Mouse (Mus musculus) CH12.LX (cell line): ENCODE results near the gene Zfp74. TPM values are rescaled to one million over a fixed set of nuclear protein-coding genes. Genes with fewer than 3 reads are reported as not detected.

Experiments
- DNase-seq: peaks from one replicate; pipeline ENCODE4 v3.0.0-alpha.2; 2013; ENCODE audit errors: extremely low read depth
- H3K27ac ChIP-seq: 2 replicates; pipeline ENCODE4 v1.5.1; 2012; ENCODE audit warnings: low read depth, mild to moderate bottlenecking, control low read depth, moderate library complexity; ENCODE audit not compliant: insufficient read depth
- H3K27me3 ChIP-seq: replicated peaks from 2 replicates; pipeline ENCODE3; 2012; ENCODE audit warnings: inconsistent platforms
- H3K36me3 ChIP-seq, 2 experiments: replicated peaks in 1 of 2; 2 replicates each; pipeline versions ENCODE3 to v1.6.1; 2012; ENCODE audit warnings: inconsistent platforms in 1 of 2, low read length in 1 of 2, mild to moderate bottlenecking in 1 of 2, mixed read lengths in 1 of 2, moderate library complexity in 1 of 2; ENCODE audit not compliant: control insufficient read depth in 1 of 2, insufficient read depth in 1 of 2
- H3K4me1 ChIP-seq, 2 experiments: 2 replicates each; pipeline ENCODE4 v1.6.1; 2012; ENCODE audit warnings: inconsistent platforms in 1 of 2, moderate library complexity in 1 of 2; ENCODE audit not compliant: insufficient read depth in 2 of 2, control insufficient read depth in 1 of 2
- H3K4me2 ChIP-seq: 2 replicates; pipeline ENCODE4 v1.6.1; 2012; ENCODE audit warnings: low read depth, mild to moderate bottlenecking, control low read depth; ENCODE audit not compliant: poor library complexity, insufficient read depth, severe bottlenecking
- H3K4me3 ChIP-seq, 3 experiments: fragments of 150-350 bp in 1 of 3; sonication (generic) in 1 of 3; replicated peaks in 1 of 3; 2 replicates each; pipeline versions ENCODE3 to v1.5.1; 2011 to 2012; ENCODE audit warnings: low read depth in 2 of 3, low read length in 2 of 3, mild to moderate bottlenecking in 2 of 3, moderate library complexity in 2 of 3, control low read depth in 1 of 3, improper control_type of control experiment in 1 of 3, inconsistent platforms in 1 of 3, mixed read lengths in 1 of 3; ENCODE audit not compliant: poor library complexity in 1 of 3
- H3K79me2 ChIP-seq: replicated peaks from 2 replicates; pipeline ENCODE4 v1.6.1; 2012; ENCODE audit warnings: mild to moderate bottlenecking, moderate library complexity; ENCODE audit not compliant: control insufficient read depth, poor library complexity, insufficient read depth, severe bottlenecking; ENCODE audit errors: extremely low read depth
- H3K9ac ChIP-seq: 2 replicates; pipeline ENCODE4 v1.6.1; 2012; ENCODE audit warnings: low read depth, mild to moderate bottlenecking, control low read depth, moderate library complexity; ENCODE audit not compliant: insufficient read depth
- H3K9me3 ChIP-seq: replicated peaks from 2 replicates; pipeline ENCODE3; 2012; ENCODE audit warnings: low read length, inconsistent platforms, mixed read lengths
- CHD2 ChIP-seq: IDR thresholded peaks from 2 replicates; pipeline ENCODE4 v1.6.1; 2011; ENCODE audit warnings: low read length, improper control_type of control experiment
- CTCF ChIP-seq, 2 experiments: IDR thresholded peaks in 1 of 2; conservative IDR thresholded peaks in 1 of 2; 2 replicates each; pipeline ENCODE4 v1.5.1; 2011 to 2012; ENCODE audit warnings: low read depth in 2 of 2, low read length in 2 of 2, improper control_type of control experiment in 1 of 2, inconsistent platforms in 1 of 2, mild to moderate bottlenecking in 1 of 2, moderate library complexity in 1 of 2
- ELF1 ChIP-seq: IDR thresholded peaks from 2 replicates; pipeline ENCODE4 v1.6.1; 2014; ENCODE audit warnings: low read depth, mild to moderate bottlenecking, inconsistent platforms, low read length, improper control_type of control experiment
- HCFC1 ChIP-seq: IDR thresholded peaks from 2 replicates; pipeline ENCODE4 v1.6.1; 2012; ENCODE audit warnings: low read depth, mild to moderate bottlenecking, inconsistent platforms, low read length, improper control_type of control experiment
- JUN ChIP-seq: IDR thresholded peaks from 2 replicates; pipeline ENCODE4 v1.6.1; 2011; ENCODE audit warnings: low read depth, mild to moderate bottlenecking, low read length, improper control_type of control experiment, moderate library complexity; ENCODE audit not compliant: insufficient read depth
- KAT2A ChIP-seq: IDR thresholded peaks from 2 replicates; pipeline ENCODE4 v1.6.1; 2012; ENCODE audit warnings: low read length, improper control_type of control experiment, inconsistent platforms; ENCODE audit not compliant: insufficient replicate concordance
- MAFK ChIP-seq: IDR thresholded peaks from 2 replicates; pipeline ENCODE4 v1.6.1; 2011; ENCODE audit warnings: low read length, improper control_type of control experiment; ENCODE audit not compliant: insufficient replicate concordance
- MAX ChIP-seq: IDR thresholded peaks from 2 replicates; pipeline ENCODE4 v1.6.1; 2011; ENCODE audit warnings: low read length, improper control_type of control experiment
- MYC ChIP-seq: IDR thresholded peaks from 2 replicates; pipeline ENCODE4 v1.6.1; 2011; ENCODE audit warnings: low read depth, mild to moderate bottlenecking, improper control_type of control experiment, low read length
- NELFE ChIP-seq: IDR thresholded peaks from 2 replicates; pipeline ENCODE4 v1.6.1; 2011; ENCODE audit warnings: low read depth, low read length, improper control_type of control experiment
- PAX5 ChIP-seq: IDR thresholded peaks from 2 replicates; pipeline ENCODE4 v1.6.1; 2012; ENCODE audit warnings: low read length, inconsistent platforms, mixed read lengths
- POLR2A ChIP-seq: IDR thresholded peaks from 2 replicates; pipeline ENCODE4 v1.6.1; 2011; ENCODE audit warnings: low read depth, mild to moderate bottlenecking, improper control_type of control experiment, low read length
- RAD21 ChIP-seq: IDR thresholded peaks from 2 replicates; pipeline ENCODE4 v1.6.1; 2011; ENCODE audit warnings: low read depth, mild to moderate bottlenecking, low read length, improper control_type of control experiment, moderate library complexity
- TBP ChIP-seq: conservative IDR thresholded peaks from 2 replicates; pipeline ENCODE4 v1.6.1; 2011; ENCODE audit warnings: low read depth, low read length, improper control_type of control experiment
- USF1 ChIP-seq: IDR thresholded peaks from 2 replicates; pipeline ENCODE4 v1.6.1; 2014; ENCODE audit warnings: low read depth, mild to moderate bottlenecking, inconsistent platforms, low read length, improper control_type of control experiment
- USF2 ChIP-seq: conservative IDR thresholded peaks from 2 replicates; pipeline ENCODE4 v1.6.1; 2011; ENCODE audit warnings: low read depth, low read length, improper control_type of control experiment
- ZC3H11A ChIP-seq: IDR thresholded peaks from 2 replicates; pipeline ENCODE4 v1.6.1; 2012; ENCODE audit warnings: low read depth, mild to moderate bottlenecking, inconsistent platforms, low read length, improper control_type of control experiment
- ZKSCAN1 ChIP-seq: IDR thresholded peaks from 2 replicates; pipeline ENCODE4 v1.6.1; 2012; ENCODE audit warnings: low read depth, inconsistent platforms, low read length, improper control_type of control experiment, borderline replicate concordance
- dilution Hi-C: fragments of 300-500 bp; cut with MboI; formaldehyde crosslinking; loops from 2 replicates; pipeline ENCODE4 v1.14.3; 2020; ENCODE audit warnings: low sequenced_read_pairs; ENCODE audit not compliant: extremely low pct_unique_long_range_greater_than_20kb, extremely low pct_ligation_motif_present
- in situ Hi-C: fragments of 300-500 bp; cut with MboI; formaldehyde crosslinking; loops from 3 replicates; pipeline ENCODE4 v1.14.3; 2019; ENCODE audit warnings: low sequenced_read_pairs, low pct_ligation_motif_present, low pct_unique_long_range_greater_than_20kb, mixed read lengths
- polyA plus RNA-seq: library from polyadenylated mRNA; unstranded; fragments of >175 nt; gene quantifications from 2 replicates; pipeline ENCODE4 v1.2.1, GENCODE M21; 2012; ENCODE audit warnings: low read depth; ENCODE audit not compliant: insufficient read length
- total RNA-seq, 2 experiments: library from RNA; depleted of rRNA; stranded (reverse); fragments of 300-350 nt in 1 of 2; fragments of >200 nt in 1 of 2; gene quantifications; 2 replicates each; pipeline ENCODE4 v1.2.3; 2012 to 2014

The Zfp74 gene
- total and polyA plus RNA-seq, 3 experiments = 3.8 to 6.7 (median 4.7) TPM

DNA sequence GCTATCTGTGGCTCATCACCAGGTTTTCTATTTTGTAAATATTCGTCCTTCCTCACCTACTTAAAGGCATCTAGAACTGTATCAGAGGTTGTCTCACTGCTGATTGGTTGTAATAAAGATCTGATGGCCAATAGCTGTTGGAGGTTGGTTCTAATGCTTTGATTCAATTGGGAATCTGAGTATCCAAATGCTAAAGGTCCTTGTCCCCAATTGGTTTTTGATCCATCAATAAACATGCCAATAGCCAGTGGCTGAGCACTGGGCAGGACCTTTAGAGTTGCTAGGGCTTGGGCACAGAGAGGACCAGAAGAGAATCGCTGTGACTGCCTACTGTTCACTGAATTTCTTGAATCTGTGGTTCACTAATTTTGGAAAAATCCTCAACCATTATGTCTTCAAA is 10.2 kb downstream of the Zfp74 start:
- H3K4me3 ChIP-seq = no peak overlapping the region
- no peak overlapping the region for H3K27ac ChIP-seq
- H3K36me3 ChIP-seq = peaks cover 22 to 55% of the 10 kb centered on the region in 2 experiments
- H3K9ac ChIP-seq = no peak overlapping the region
- dilution Hi-C loops = no loop called here
- in situ Hi-C loops = no loop called here
- TF ChIP-seq POLR2A (no peak), NELFE (no peak), TBP (no peak), ELF1 (no peak), CTCF (conservative IDR thresholded peaks at IDR 0.05 in 1 of 2, IDR thresholded peaks at IDR 0.05 in 1 of 2; ENCODE audit: low read depth in 2 of 2, low read length in 2 of 2) (no peak), CHD2 (no peak), HCFC1 (no peak)
- H3K27me3 ChIP-seq = no peaks in the 10 kb centered on the region
- no peaks in the 10 kb centered on the region for H3K79me2 ChIP-seq
- peaks cover 4% of the 10 kb centered on the region for H3K9me3 ChIP-seq
- H3K4me1 ChIP-seq = peaks cover 11 to 16% of the 10 kb centered on the region in 2 experiments
- DNase-seq = no peak
- H3K4me2 ChIP-seq = no peak overlapping the region

DNA sequence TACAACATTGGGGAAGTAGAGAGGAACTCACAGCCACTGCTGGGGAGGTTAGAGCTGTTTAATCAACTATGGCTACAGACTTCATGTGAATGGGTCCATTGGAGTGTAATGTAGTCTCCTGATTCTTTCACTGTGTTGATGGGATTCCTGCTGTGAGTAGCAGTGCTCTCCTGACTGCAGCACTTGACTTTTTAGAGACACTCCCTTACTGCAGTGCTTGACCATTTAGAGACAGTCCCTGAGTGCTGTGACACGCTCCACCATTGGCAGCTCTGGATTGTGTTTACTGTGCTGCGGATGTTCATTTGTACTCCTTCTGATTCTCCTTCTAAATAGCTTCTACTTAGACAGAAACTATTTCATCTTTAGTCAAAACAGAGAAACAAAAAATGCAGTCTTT is 11.1 kb downstream of the Zfp74 start:
- Histone ChIP-seq H3K27me3 (no peaks in the 10 kb centered on the region), H3K79me2 (no peaks in the 10 kb centered on the region), H3K4me1 (peaks cover 15 to 25% of the 10 kb centered on the region in 2 experiments), H3K9me3 (peaks cover 4% of the 10 kb centered on the region), H3K9ac (no peak overlapping the region), H3K4me3 (no peak overlapping the region), H3K4me2 (no peak overlapping the region), H3K27ac (no peak overlapping the region), H3K36me3 (peaks cover 20 to 52% of the 10 kb centered on the region in 2 experiments)
- in situ Hi-C loops (no loop called here), dilution Hi-C loops (no loop called here)
- DNase-seq = no peak
- TF ChIP-seq USF1 (no peak), USF2 (no peak), MYC (no peak), KAT2A (no peak), RAD21 (no peak), ZC3H11A (no peak), MAFK (no peak), PAX5 (no peak), ZKSCAN1 (no peak), NELFE (no peak), MAX (no peak), JUN (no peak)
